Mouse (Mus musculus): ENCODE measurements at regions not wholly inside any gene's neighbourhood (a gene's known extent, or its start where the extent isn't known, plus 50 kb on each side); places are given as distances from the start of the nearest gene placed in this dataset.
A peak's percentile ranks its signal among the peaks of the same experiment; 100 is the strongest.

GRCm38 (mm10) chr12:105274866-105275265 lies 52.3 kb upstream of the Tcl1 start:
- DNase-seq (ENCODE audit: low spot score): no peak

- no peak for DNase-seq (ENCODE audit: low spot score)
Observed at GRCm38 (mm10) chr12:105280076-105280475, 53.6 kb upstream of the Tunar start.

GRCm38 (mm10) chr12:105281070-105281469 lies 52.6 kb upstream of the Tunar start:
- DNase-seq (ENCODE audit: low spot score): peak; percentile 49

- peak; percentile 36 for DNase-seq (ENCODE audit: low spot score)
Observed at GRCm38 (mm10) chr12:105282091-105282490, 51.6 kb upstream of the Tunar start.
